Mouse (Mus musculus) left cerebral cortex, postnatal 25 days (tissue): ENCODE results near the gene Nufip2. TPM values are rescaled to one million over a fixed set of nuclear protein-coding genes. Genes with fewer than 3 reads are reported as not detected.
"Not testable (repeated sequence)": the region's sequence is repeated elsewhere in the genome, so short reads cannot be mapped to it uniquely, and the experiment has no call there.

ENCODE experiments used
- DNase-seq, 2 experiments: peaks; one replicate each; pipeline ENCODE4 v3.0.0; 2022; ENCODE audit warnings: low spot score in 2 of 2, mixed read lengths in 1 of 2
- intact Hi-C: fragments of 180-260 bp; cut with DNase I; formaldehyde crosslinking; loops from one replicate; pipeline ENCODE4 v1.15.1; 2025
- total RNA-seq, 2 experiments: library from RNA; stranded (reverse); gene quantifications; 2 replicates each; pipeline ENCODE4 v1.2.3; 2021

Gene Nufip2
- total RNA-seq, 2 experiments from 2014 or later, result 71.6 to 72.4 TPM

- intact Hi-C loops, result no loop called here
- no peak for DNase-seq
Measured at GRCm38 (mm10) chr11:77693026-77693425, 7.1 kb downstream of the Nufip2 start.

- intact Hi-C loops, result no loop called here
- DNase-seq, result no peak
Measured at GRCm38 (mm10) chr11:77697232-77697631, 11.3 kb downstream of the Nufip2 start.

- intact Hi-C loops, result no loop called here
- no peak for DNase-seq
Measured at GRCm38 (mm10) chr11:77705920-77706319, 20.0 kb downstream of the Nufip2 start.

GRCm38 (mm10) chr11:77709039-77709438 lies 23.1 kb downstream of the Nufip2 start:
- intact Hi-C loops, result no loop called here
- DNase-seq, result no peak

GRCm38 (mm10) chr11:77713736-77714135 lies 27.8 kb downstream of the Nufip2 start:
- no peak for DNase-seq
- intact Hi-C loops, result no loop called here

- intact Hi-C loops, result no loop called here
- DNase-seq, result no peak
Measured at GRCm38 (mm10) chr11:77719055-77719454, 33.1 kb downstream of the Nufip2 start.

GRCm38 (mm10) chr11:77721389-77721788 lies 35.4 kb downstream of the Nufip2 start:
- DNase-seq, result no peak
- intact Hi-C loops, result no loop called here

GRCm38 (mm10) chr11:77724766-77725165 lies 38.8 kb downstream of the Nufip2 start:
- intact Hi-C loops, result no loop called here
- DNase-seq, result no peak

GRCm38 (mm10) chr11:77725183-77725582 lies 39.2 kb downstream of the Nufip2 start, which contains the start of gene Cryba1:
TSS of gene Cryba1 (minus strand) at chr11:77725283.
- intact Hi-C loops, result no loop called here

GRCm38 (mm10) chr11:77728587-77728986 lies 42.6 kb downstream of the Nufip2 start:
- intact Hi-C loops, result no loop called here

More at GRCm38 (mm10) chr11:77725183-77725582, 39.2 kb downstream of the Nufip2 start, which contains the start of gene Cryba1:
- no peak for DNase-seq

GRCm38 (mm10) chr11:77737289-77737688 lies 51.3 kb downstream of the Nufip2 start:
- intact Hi-C loops, result loop anchor here (1.0 kb wide), 1 partner anchor 56 kb away; no protein-coding TSS in a partner anchor
- peak; percentile 87 for DNase-seq

More at GRCm38 (mm10) chr11:77728587-77728986, 42.6 kb downstream of the Nufip2 start:
- DNase-seq, result no peak

- DNase-seq, result no peak
- intact Hi-C loops, result no loop called here
Measured at GRCm38 (mm10) chr11:77738555-77738954, 52.6 kb downstream of the Nufip2 start.

- intact Hi-C loops, result no loop called here
- DNase-seq, result no peak
Measured at GRCm38 (mm10) chr11:77743966-77744365, 58.0 kb downstream of the Nufip2 start.

GRCm38 (mm10) chr11:77746652-77747051 lies 60.7 kb downstream of the Nufip2 start:
- no peak for DNase-seq
- intact Hi-C loops, result no loop called here

- intact Hi-C loops, DNase-seq: not testable (repeated sequence)
Measured at GRCm38 (mm10) chr11:77747103-77747502, 61.1 kb downstream of the Nufip2 start.

- DNase-seq, result no peak
- intact Hi-C loops, result no loop called here
Measured at GRCm38 (mm10) chr11:77748996-77749395, 63.0 kb downstream of the Nufip2 start.

GRCm38 (mm10) chr11:77752525-77752924 lies 66.6 kb downstream of the Nufip2 start:
- DNase-seq, result no peak
- intact Hi-C loops, result no loop called here

- no peak for DNase-seq
- intact Hi-C loops, result no loop called here
Measured at GRCm38 (mm10) chr11:77753469-77753868, 67.5 kb downstream of the Nufip2 start.

GRCm38 (mm10) chr11:77760031-77760430 lies 74.1 kb downstream of the Nufip2 start:
- intact Hi-C loops, result no loop called here
- no peak for DNase-seq

- intact Hi-C loops, result loop anchor here (1.0 kb wide), 1 partner anchor 30 kb away; no protein-coding TSS in a partner anchor
- DNase-seq, result peak; percentile 74 to 86
Measured at GRCm38 (mm10) chr11:77762783-77763672, 77.1 kb downstream of the Nufip2 start, which contains the start of gene Myo18a. TSS of gene Myo18a (plus strand) at chr11:77763246.
